15 mouse cellular contexts compared by ENCODE assay signal in genomic region chr3:89882556-89883181, GRCm38 (mm10). TPM values are rescaled to one million over a fixed set of nuclear protein-coding genes. Genes with fewer than 3 reads are reported as not detected.
"Had no signal": no experiment of that assay in that cellular context is flagged by ENCODE, and none has a peak within 500 bp of the region (broad histone marks: within the 10 kb centered on the region; RNA-seq: fewer than 3 reads in every experiment).

No protein-coding gene starts in this region.

- H3K9me3 ChIP-seq: limb, embryonic 13.5 days; neural tube, embryonic 15.5 days had no signal

- H3K36me3 ChIP-seq: limb, embryonic 13.5 days; neural tube, embryonic 15.5 days had no signal

- H3K4me1 ChIP-seq: neural tube, embryonic 15.5 days had no signal

- H3K4me2 ChIP-seq: limb, embryonic 13.5 days; neural tube, embryonic 15.5 days had no signal

- H3K27ac ChIP-seq: limb, embryonic 13.5 days; neural tube, embryonic 15.5 days had no signal

- H3K4me3 ChIP-seq: limb, embryonic 13.5 days; myocyte; neural tube, embryonic 15.5 days had no signal

- ATAC-seq: lung, postnatal 0 days had no signal

- DNase-seq: kidney, postnatal 10 days; kidney, postnatal 4 days; left cerebral cortex, postnatal 4 days; lung, adult 2 months; lung, postnatal 36 days; midbrain, embryonic 14.5 days; right cerebral cortex, adult 18-20 months; right cerebral cortex, postnatal 25 days; thymus, adult 18-20 months; thymus, postnatal 14 days had no signal

- H3K27me3 ChIP-seq: limb, embryonic 13.5 days; neural tube, embryonic 15.5 days had no signal

- H3K9ac ChIP-seq: limb, embryonic 13.5 days; liver, embryonic 14.5 days; neural tube, embryonic 15.5 days had no signal

RNA-seq across cellular contexts. Expression of gene She, which starts 51.5 kb away (rescaled TPM):
- polyA plus RNA-seq: myocyte had no signal
